Mouse (Mus musculus) erythroblast, embryonic 14.5 days (primary cell): Measurements from ENCODE around the gene Zc3h12b.

ENCODE experiments used
- GATA1 ChIP-seq: IDR thresholded peaks from 2 replicates; pipeline ENCODE4 v1.6.1; 2012; ENCODE audit warnings: low read length, inconsistent platforms, mixed read lengths
- TAL1 ChIP-seq: IDR thresholded peaks from 3 replicates; pipeline ENCODE4 v1.6.1; 2012; ENCODE audit warnings: low read length, inconsistent platforms, mixed read lengths

DNA sequence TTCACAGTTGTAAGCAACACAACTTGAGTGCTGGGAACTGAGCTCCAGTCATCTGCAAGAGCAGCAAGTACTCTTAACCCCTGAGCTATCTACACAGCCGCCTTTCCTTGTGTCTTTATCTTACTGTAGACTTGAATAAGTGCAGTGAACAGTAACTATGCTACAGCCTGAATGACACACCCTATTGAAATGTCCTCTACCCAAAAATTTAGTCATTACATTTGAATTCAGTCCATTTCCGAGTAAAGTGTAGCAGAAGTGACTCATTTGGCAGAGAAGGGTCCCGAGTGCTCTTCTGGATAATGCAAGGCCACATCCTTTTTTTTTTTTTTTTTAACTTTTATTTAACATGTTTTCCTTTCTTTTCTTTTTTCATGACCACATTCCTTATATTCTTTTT is 191.2 kb downstream of the Zc3h12b start:
- TF ChIP-seq TAL1: no peak
- no peak for TF ChIP-seq GATA1
